In the genomic region with DNA sequence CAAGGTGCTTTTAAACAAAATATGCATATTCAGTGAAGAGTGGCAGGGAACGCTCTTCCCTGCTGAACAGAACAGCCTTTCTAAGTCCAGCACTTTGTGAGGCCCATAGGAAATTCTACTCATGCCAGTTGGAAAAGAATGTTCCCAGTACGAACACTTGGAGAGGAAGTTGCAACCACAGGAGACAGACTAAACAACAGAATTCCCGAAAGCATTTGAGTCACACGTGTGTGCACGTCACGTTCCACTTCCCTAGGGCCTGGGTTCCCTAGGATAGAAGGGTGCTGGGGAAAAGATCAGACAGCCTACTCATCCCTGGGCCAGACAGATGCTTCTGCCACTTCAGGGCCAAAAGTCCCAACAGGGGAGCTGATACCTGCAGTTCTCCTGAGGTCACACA, we compare ENCODE assay signal across 24 mouse cellular contexts. TPM values are rescaled to one million over a fixed set of nuclear protein-coding genes. Genes with fewer than 3 reads are reported as not detected.
DNase-seq lines count a peak whose midpoint lies in the region; ATAC-seq and TF ChIP-seq lines count a peak whose summit lies in the region.
"Had no signal": no experiment of that assay in that cellular context is flagged by ENCODE, and none has a peak within 500 bp of the region (broad histone marks: within the 10 kb centered on the region; RNA-seq: fewer than 3 reads in every experiment).

No protein-coding gene starts in this region.

- peak; percentile 39 to 40 for DNase-seq in heart, adult 2 months
- DNase-seq in heart, postnatal 14 days: no peak
- peak; percentile 29 for DNase-seq in adipocyte (ENCODE audit: low spot score)
- no peak for DNase-seq in limb, embryonic 10.5 days (ENCODE audit: low spot score)
- DNase-seq in lung, postnatal 25 days (ENCODE audit: low spot score): peak; percentile 42
- no peak for DNase-seq in spleen, postnatal 14 days (ENCODE audit: low spot score in 2 of 2)
- no peak for DNase-seq in hindbrain, postnatal 0 days (ENCODE audit: low spot score)
- DNase-seq: adrenal gland, postnatal 10 days; cerebellum, adult 8-10 months; gastrocnemius, postnatal 14 days; kidney, adult 8-10 months; kidney, postnatal 25 days; thymus, postnatal 14 days had no signal

- no peak for ATAC-seq in hindbrain, postnatal 0 days
- ATAC-seq: activated CD4-positive, CD25-positive, alpha-beta regulatory T cell, adult 4 months; forebrain, embryonic 15.5 days; intestine, embryonic 15.5 days; liver, embryonic 12.5 days; midbrain, embryonic 13.5 days had no signal

- no peaks in the 10 kb centered on the region for H3K27me3 ChIP-seq in heart, adult 2 months (ENCODE audit: control insufficient read depth, insufficient read depth, low read length)
- no peaks in the 10 kb centered on the region for H3K27me3 ChIP-seq in limb, embryonic 10.5 days (ENCODE audit: low read depth, poor library complexity, severe bottlenecking)
- no peaks in the 10 kb centered on the region for H3K27me3 ChIP-seq in hindbrain, postnatal 0 days (ENCODE audit: insufficient read depth, low read length)
- H3K27me3 ChIP-seq: forebrain, embryonic 15.5 days; heart, embryonic 13.5 days; hindbrain, embryonic 15.5 days; intestine, embryonic 15.5 days; limb, embryonic 13.5 days; liver, embryonic 12.5 days; midbrain, embryonic 13.5 days had no signal

- no peaks in the 10 kb centered on the region for H3K79me2 ChIP-seq in heart, adult 2 months (replicated peaks; ENCODE audit: control insufficient read depth, insufficient read depth, low read length)

- H3K4me2 ChIP-seq in hindbrain, postnatal 0 days (ENCODE audit: low read depth, low read length): no peak overlapping the region
- H3K4me2 ChIP-seq: forebrain, embryonic 15.5 days; heart, embryonic 13.5 days; hindbrain, embryonic 15.5 days; intestine, embryonic 15.5 days; limb, embryonic 13.5 days; liver, embryonic 12.5 days; midbrain, embryonic 13.5 days had no signal

- TF ChIP-seq CTCF in heart, adult 2 months (IDR thresholded peaks at IDR 0.05): no peak
- TF ChIP-seq CTCF in hindbrain, postnatal 0 days (IDR thresholded peaks at IDR 0.05; ENCODE audit: low read depth): no peak

- peak overlapping the region; percentile 75 for H3K27ac ChIP-seq in heart, adult 2 months
- H3K27ac ChIP-seq in limb, embryonic 10.5 days: peak overlapping the region; percentile 39; the same call in 1 of the 2 replicates
- H3K27ac ChIP-seq in hindbrain, postnatal 0 days: no peak overlapping the region
- H3K27ac ChIP-seq: forebrain, embryonic 15.5 days; heart, embryonic 13.5 days; hindbrain, embryonic 15.5 days; intestine, embryonic 15.5 days; limb, embryonic 13.5 days; liver, embryonic 12.5 days; midbrain, embryonic 13.5 days had no signal

- 33% methylated on average over 6 of the region's 6 CpGs for WGBS in heart, adult 2 months
- 92% methylated on average over 6 of the region's 6 CpGs for WGBS in limb, embryonic 10.5 days
- WGBS in hindbrain, postnatal 0 days: 77% methylated on average over 6 of the region's 6 CpGs

- no peak for TF ChIP-seq POLR2A in heart, adult 2 months (IDR thresholded peaks at IDR 0.05; ENCODE audit: insufficient read depth, low read depth, low read length)

- H3K36me3 ChIP-seq in heart, adult 2 months (ENCODE audit: control insufficient read depth, insufficient read depth, low read length): no peaks in the 10 kb centered on the region
- H3K36me3 ChIP-seq in limb, embryonic 10.5 days: no peaks in the 10 kb centered on the region
- H3K36me3 ChIP-seq in hindbrain, postnatal 0 days (ENCODE audit: insufficient read depth, low read length): no peaks in the 10 kb centered on the region
- H3K36me3 ChIP-seq: forebrain, embryonic 15.5 days; heart, embryonic 13.5 days; hindbrain, embryonic 15.5 days; intestine, embryonic 15.5 days; limb, embryonic 13.5 days; liver, embryonic 12.5 days; midbrain, embryonic 13.5 days had no signal

- intact Hi-C loops in heart, adult 2 months (cut with DNase I): no loop called here
- intact Hi-C loops in heart, postnatal 14 days (cut with DNase I): no loop called here

- no peak overlapping the region for H3K4me3 ChIP-seq in heart, adult 2 months
- no peak overlapping the region for H3K4me3 ChIP-seq in limb, embryonic 10.5 days
- H3K4me3 ChIP-seq in hindbrain, postnatal 0 days (ENCODE audit: low read length): no peak overlapping the region
- H3K4me3 ChIP-seq: forebrain, embryonic 15.5 days; heart, embryonic 13.5 days; hindbrain, embryonic 15.5 days; intestine, embryonic 15.5 days; limb, embryonic 13.5 days; liver, embryonic 12.5 days; megakaryocyte, embryonic 14.5 days; midbrain, embryonic 13.5 days had no signal

- peaks cover 9% of the 10 kb centered on the region for H3K4me1 ChIP-seq in heart, adult 2 months (ENCODE audit: control insufficient read depth, insufficient read depth, low read length)
- peaks cover 19% of the 10 kb centered on the region for H3K4me1 ChIP-seq in limb, embryonic 10.5 days
- H3K4me1 ChIP-seq in hindbrain, postnatal 0 days (ENCODE audit: insufficient read depth, low read length): no peaks in the 10 kb centered on the region
- H3K4me1 ChIP-seq: forebrain, embryonic 15.5 days; hindbrain, embryonic 15.5 days; intestine, embryonic 15.5 days; liver, embryonic 12.5 days; megakaryocyte, embryonic 14.5 days; midbrain, embryonic 13.5 days had no signal

- H3K9me3 ChIP-seq in limb, embryonic 10.5 days (replicated peaks): no peaks in the 10 kb centered on the region
- H3K9me3 ChIP-seq in hindbrain, postnatal 0 days (ENCODE audit: low read length): no peaks in the 10 kb centered on the region
- H3K9me3 ChIP-seq: forebrain, embryonic 15.5 days; heart, embryonic 13.5 days; hindbrain, embryonic 15.5 days; intestine, embryonic 15.5 days; limb, embryonic 13.5 days; liver, embryonic 12.5 days; midbrain, embryonic 13.5 days had no signal

- H3K9ac ChIP-seq in heart, adult 2 months (ENCODE audit: low read depth, low read length): no peak overlapping the region
- no peak overlapping the region for H3K9ac ChIP-seq in hindbrain, postnatal 0 days (replicated peaks; ENCODE audit: low read length)
- H3K9ac ChIP-seq: forebrain, embryonic 15.5 days; heart, embryonic 13.5 days; hindbrain, embryonic 15.5 days; intestine, embryonic 15.5 days; limb, embryonic 13.5 days; liver, embryonic 12.5 days; midbrain, embryonic 13.5 days had no signal

- peak; percentile 70; the same call in 1 of the 2 replicates for TF ChIP-seq EP300 in heart, adult 2 months (IDR thresholded peaks at IDR 0.05; ENCODE audit: insufficient read depth, low read depth, low read length)

RNA-seq across cellular contexts. Expression of a gene that starts 48.2 kb away (rescaled TPM):
- 10 to 100 TPM in 1 of 2 experiments, 1 to 10 TPM in 1; 9.8 to 12.2 TPM for total RNA-seq in heart, adult 2 months (2021)
- polyA plus RNA-seq in heart, adult 2 months (2012; rRNA removed): 6.8 and 13.8 TPM in 2 replicates
- total RNA-seq in heart, postnatal 14 days (2021): 1 to 10 TPM; 5.9 to 7.8 TPM
- polyA plus RNA-seq in limb, embryonic 10.5 days (2016; fragmentation: Nextera tagmentation; extraction: Ambion mirVana): 1.8 and 2.0 TPM in 2 replicates
- total RNA-seq in hindbrain, postnatal 0 days (2014; rRNA removed): 32.0 and 35.5 TPM in 2 replicates
- 17.8 and 19.1 TPM in 2 replicates for polyA plus RNA-seq in hindbrain, postnatal 0 days (2015; fragmentation: Nextera tagmentation; extraction: Ambion mirVana)
- total RNA-seq: MEL; monocyte, adult 5-6 weeks had no signal

Comparison
In these comparisons a context has a peak if more than half of its experiments do, and no peak if none do; other contexts are left out.
1. DNase-seq: peak in heart, adult 2 months (2 of 2), adipocyte (single experiment) and lung, postnatal 25 days (single experiment); none in heart, postnatal 14 days (0 of 2), limb, embryonic 10.5 days (single experiment), spleen, postnatal 14 days (0 of 2) and hindbrain, postnatal 0 days (single experiment).